Mouse (Mus musculus) left cerebral cortex, adult 8-10 months (tissue): Measurements from ENCODE around the gene Hoxa7. TPM values are rescaled to one million over a fixed set of nuclear protein-coding genes. Genes with fewer than 3 reads are reported as not detected.

Source experiments
- DNase-seq, 2 experiments: peaks; one replicate each; pipeline ENCODE4 v3.0.0; 2022; ENCODE audit warnings: low spot score in 2 of 2
- total RNA-seq, 4 experiments: library from RNA; stranded (reverse); gene quantifications; 2 replicates each; pipeline ENCODE4 v1.2.4; 2022

Hoxa7 gene
- total RNA-seq, 4 experiments from 2014 or later, result not detected

- no peak for DNase-seq
Observed at GRCm38 (mm10) chr6:52213119-52213986, 8.3 kb downstream of the Hoxa7 start, which contains the start of the genes Hoxa3 and Gm28308. Hoxa3 (minus strand) TSS chr6:52213336. Gm28308 (minus strand) TSS chr6:52213339.

GRCm38 (mm10) chr6:52212556-52213118 lies 9.0 kb downstream of the Hoxa7 start:
- DNase-seq, result no peak

DNA sequence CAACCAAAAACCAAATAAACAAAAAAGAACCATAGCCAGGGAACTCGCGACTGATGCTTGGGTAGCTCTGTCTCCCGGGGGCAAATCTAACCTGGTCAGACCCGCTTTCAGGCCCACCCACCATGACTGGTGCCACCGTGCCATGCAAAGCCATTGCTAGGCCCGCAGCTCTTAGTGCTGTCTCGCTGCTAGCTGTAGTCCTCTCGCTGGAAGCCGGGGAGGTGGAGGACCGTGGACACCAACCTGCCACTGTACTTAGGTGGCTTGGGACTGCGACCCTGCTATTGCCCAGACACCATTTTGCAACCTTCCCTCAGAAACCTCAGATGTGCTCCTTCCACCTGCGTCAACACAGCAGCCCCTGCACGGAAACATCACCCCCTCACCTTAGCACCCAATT lies 9.7 kb downstream of the Hoxa7 start:
- DNase-seq, result no peak

DNA sequence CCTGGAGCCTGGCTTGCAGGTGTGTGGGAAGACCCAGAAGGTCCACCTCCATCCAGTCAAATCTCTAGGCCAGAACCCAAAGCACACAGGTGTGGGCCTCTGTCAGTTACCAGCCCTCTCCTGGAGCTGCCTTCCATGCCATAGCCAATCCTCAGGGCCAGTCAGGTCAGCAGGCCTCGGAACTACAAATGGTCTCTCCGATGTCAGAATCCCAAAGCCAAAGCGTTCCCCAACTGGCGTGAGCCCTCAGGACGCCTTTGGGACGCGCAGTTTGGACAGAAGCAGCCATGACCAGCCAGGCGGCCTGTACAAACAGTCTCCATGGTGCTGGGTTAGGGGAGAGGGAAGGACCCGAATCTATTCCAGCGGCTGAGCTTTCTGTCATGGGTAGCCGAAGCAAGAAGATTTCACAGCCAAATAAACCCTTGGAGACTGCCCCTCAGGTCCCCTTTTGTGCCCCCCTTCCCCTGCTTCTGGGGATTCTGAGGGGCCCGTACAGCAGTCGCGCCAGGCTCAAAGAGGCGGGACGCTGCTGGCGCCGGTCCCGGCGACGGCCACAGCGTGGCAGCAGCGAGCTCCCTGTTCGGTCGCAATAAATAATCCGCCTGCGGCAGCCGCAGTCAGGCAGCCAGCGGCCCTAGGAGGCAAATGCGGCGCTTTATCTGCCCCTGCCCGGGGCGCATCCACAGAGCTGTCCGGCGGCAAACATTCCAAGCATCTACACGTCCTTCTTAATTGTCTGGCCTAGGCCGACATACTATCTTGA lies 10.3 kb downstream of the Hoxa7 start:
- no peak for DNase-seq

- DNase-seq, result no peak
Observed at GRCm38 (mm10) chr6:52209685-52210046, 12.0 kb downstream of the Hoxa7 start.

DNA sequence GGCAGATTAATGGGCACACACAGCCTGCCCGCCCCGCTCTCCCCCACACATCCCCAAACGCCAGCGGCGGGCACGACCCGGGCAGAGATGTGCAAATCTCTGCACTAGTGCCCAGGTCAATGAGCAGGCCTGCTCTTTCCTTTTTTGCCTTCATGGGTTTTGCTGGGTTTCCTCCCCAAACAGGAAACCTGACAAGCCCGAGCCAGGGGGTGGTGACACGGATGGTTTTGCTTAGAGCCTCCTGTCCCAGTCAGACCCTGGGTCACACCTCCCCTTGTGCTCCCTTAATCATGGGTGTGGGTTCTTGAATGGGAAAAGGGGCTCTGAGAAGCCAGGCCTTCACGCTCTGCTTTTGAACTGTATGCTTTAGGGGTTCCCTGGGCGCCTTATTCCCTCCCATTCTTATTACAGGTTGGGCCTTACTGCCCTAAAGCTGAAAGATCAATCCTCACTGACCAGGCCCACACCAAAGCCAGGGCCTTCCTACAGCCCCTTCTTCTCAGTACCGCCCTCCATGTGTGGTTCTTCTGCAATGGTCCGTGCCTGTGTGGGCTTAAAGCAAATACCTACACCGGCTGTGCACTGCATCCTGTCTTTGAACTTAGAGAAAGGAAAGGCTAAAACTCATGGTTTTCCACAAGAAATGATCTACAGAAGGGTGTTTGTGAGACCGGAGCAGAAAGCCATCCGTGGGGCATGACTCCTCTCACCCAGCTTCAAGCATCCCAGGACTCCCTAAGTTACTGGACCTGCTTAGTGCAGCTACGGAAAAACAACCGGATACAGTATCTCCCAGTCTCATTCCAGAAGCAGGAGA lies 12.6 kb downstream of the Hoxa7 start:
- no peak for DNase-seq

GRCm38 (mm10) chr6:52208072-52208867 lies 13.4 kb downstream of the Hoxa7 start, which contains the start of gene Hoxa6:
Hoxa6 (minus strand) TSS chr6:52208722.
- DNase-seq, result no peak

DNA sequence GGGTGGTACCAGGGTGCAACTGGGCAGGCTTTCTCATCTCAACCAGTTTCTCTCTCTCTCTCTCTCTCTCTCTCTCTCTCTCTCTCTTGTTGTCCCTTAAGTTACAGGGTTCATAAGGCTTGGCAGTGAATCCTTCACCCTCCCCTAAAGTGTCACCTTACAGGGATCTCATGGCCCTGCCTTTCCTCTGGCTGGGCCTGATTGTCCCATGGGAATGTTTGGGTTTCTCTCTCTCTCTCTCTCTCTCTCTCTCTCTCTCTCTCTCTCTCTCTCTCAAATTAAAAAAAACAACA lies 14.0 kb downstream of the Hoxa7 start:
- DNase-seq, result no peak

- no peak for DNase-seq
Observed at GRCm38 (mm10) chr6:52206882-52207683, 14.6 kb downstream of the Hoxa7 start.

DNA sequence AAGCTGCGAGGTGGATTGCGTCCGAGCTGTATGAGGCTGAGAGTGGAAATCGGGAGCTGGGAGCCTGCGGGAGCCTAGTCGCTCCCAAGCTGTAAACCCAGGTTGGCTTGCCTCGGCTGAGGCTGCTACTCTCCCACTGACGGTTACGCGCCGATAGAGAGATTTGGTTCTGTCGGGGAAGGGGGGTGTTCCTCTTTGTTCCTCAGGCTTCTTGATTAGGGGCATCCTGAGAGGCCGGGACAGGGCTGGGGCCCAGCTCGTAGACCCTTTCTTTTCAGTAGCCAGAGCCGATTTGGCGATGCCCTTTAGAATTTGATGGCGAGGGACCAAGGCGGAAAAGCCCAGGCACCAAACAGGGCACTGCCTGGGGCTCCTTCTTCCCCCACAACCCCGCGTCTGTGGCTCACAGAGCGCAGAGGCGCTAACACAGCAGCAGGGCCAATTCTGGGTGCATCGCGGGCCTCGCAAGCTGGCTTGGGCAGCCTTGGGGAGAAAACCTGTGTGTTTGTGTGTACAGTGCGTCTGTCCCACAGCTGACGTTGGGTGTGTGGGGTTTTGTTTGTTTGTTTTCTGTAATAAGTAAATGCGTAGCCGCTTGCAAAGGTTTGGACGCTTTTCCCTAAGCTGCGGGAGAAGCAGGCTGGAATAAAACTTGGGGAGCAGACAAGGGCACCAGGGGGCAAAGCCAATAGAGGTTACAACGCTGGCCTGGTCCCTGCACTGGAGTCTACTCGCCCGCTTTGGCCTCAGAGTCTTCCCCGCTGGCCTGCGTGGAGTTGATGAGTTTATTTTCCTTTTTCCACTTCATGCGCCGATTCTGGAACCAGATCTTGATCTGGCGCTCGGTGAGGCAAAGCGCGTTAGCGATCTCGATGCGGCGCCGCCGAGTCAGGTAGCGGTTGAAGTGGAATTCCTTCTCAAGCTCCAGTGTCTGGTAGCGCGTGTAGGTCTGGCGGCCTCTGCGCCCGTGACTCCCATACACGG lies 15.7 kb downstream of the Hoxa7 start:
- no peak for DNase-seq

DNA sequence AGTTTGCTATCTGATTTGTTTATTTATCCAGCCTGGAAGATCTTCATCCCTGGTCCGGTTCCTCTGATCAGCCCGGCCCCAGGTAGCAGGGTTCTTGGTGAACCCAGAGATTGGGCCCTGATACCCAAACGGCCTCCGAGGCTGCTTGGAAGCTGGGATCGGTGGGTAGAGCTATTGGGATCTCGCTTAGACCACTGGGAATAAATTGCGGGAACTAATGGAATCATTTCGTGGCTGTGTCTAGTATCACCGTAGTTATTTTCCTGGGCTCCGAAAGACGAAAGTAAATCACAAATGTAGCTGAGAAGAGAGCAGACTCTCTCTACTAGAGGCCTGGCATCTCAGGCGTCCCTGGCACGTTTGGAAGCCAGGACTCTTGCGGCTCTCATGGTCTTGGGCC lies 16.4 kb downstream of the Hoxa7 start:
- DNase-seq, result no peak

DNA sequence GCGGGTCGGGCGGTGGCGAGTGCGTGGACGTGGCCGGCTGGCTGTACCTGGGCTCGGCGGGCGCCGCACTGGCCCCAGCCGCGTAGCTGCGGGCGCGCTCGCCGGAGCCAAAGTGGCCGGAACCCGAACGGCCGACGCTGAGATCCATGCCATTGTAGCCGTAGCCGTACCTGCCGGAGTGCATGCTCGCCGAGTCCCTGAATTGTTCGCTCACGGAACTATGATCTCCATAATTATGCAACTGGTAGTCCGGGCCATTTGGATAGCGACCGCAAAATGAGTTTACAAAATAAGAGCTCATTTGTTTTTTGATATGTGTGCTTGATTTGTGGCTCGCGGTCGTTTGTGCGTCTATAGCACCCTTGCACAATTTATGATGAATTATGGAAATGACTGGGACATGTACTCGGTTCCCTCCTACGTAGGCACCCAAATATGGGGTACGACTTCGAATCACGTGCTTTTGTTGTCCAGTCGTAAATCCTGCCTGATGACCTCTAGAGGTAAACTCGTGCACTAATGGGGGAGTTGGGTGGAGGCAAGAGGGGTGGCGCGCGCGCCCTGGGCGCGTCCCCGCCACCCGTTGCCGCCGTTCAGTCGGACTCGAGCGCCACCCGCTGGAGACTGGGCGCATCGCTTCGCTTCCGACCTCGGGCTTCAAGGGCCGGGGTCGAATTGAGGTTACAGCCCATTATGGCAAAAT lies 17.5 kb downstream of the Hoxa7 start, which contains the start of gene Hoxa5:
Hoxa5 (minus strand) TSS at position 538 of the 703 bp plus-strand sequence.
- no peak for DNase-seq

- DNase-seq, result no peak
Observed at GRCm38 (mm10) chr6:52203371-52204049, 18.1 kb downstream of the Hoxa7 start.

DNA sequence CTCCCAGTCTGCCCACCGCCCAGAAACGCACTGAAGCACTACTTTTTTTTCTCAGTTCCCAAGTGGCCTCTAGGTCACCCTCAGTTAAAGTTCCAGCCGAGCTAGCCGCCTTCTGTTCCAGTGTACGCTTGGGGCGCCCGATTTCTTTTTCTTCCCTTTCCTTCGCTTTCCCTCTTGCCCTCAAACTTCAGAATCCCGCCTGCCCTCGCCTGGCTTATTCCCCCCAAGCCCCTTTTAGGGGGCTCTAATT lies 18.6 kb downstream of the Hoxa7 start:
- no peak for DNase-seq

GRCm38 (mm10) chr6:52202362-52203120 lies 19.1 kb downstream of the Hoxa7 start:
- no peak for DNase-seq

GRCm38 (mm10) chr6:52201269-52201668 lies 20.4 kb downstream of the Hoxa7 start:
- no peak for DNase-seq

DNA sequence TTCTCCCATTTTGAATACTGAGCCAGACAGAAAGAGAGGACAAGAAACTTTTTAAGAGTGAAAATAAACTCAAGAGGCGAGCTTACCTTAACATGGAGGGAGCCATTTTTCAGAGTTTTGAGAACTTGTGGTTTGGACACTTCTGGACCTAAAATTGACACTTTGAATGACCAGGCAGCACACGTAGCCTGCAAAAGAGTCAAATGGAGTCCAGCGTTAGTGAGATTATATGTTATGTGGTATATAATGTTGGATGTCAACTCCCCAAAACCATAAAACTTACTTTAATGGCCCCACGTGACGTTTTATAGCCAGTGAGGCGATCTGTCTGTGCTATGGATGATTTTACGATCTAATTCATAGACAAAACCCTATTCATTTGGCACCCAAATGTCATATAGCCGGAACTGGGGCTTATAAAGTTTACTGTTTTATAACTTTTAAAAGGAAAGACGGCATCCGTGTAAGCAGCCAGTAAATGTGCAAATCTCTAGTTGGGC lies 20.9 kb downstream of the Hoxa7 start:
- DNase-seq, result no peak
